Mouse (Mus musculus) small intestine, adult 2 months (tissue): ENCODE measurements around the gene Fcnb.

Source experiments
- CTCF ChIP-seq: fragments of 200-500 bp; IDR thresholded peaks from 2 replicates; pipeline ENCODE4 v1.5.1; 2012; ENCODE audit warnings: low read depth, mild to moderate bottlenecking, control low read depth, inconsistent platforms, low read length, moderate library complexity, mixed read lengths; ENCODE audit not compliant: insufficient replicate concordance, insufficient read length; ENCODE audit errors: extremely low read depth
- POLR2A ChIP-seq: fragments of 200-500 bp; IDR thresholded peaks from 2 replicates; pipeline ENCODE4 v1.6.1; 2012; ENCODE audit warnings: low read depth, mild to moderate bottlenecking, control low read depth, inconsistent platforms, low read length, moderate library complexity

GRCm38 (mm10) chr2:28103653-28104052 is 19.0 kb upstream of the Fcnb start:
- TF ChIP-seq CTCF (no peak), POLR2A (no peak)
